Mouse (Mus musculus) intestine, embryonic 16.5 days (tissue): ENCODE data around the gene Ift122. TPM values are rescaled to one million over a fixed set of nuclear protein-coding genes. Genes with fewer than 3 reads are reported as not detected.

Experiments
- ATAC-seq: fragments of 200-750 bp; cut with Nextera tagmentation; 2 replicates; pipeline ENCODE4 v1.8.0; 2017; ENCODE audit warnings: moderate TSS enrichment, moderate library complexity
- H3K27ac ChIP-seq: fragments of 300-500 bp; sonication (generic); 2 replicates; pipeline ENCODE4 v1.5.1; 2014; ENCODE audit warnings: mild to moderate bottlenecking, low read length
- H3K27me3 ChIP-seq: fragments of 300-500 bp; sonication (generic); replicated peaks from 2 replicates; pipeline ENCODE4 v1.6.1; 2014; ENCODE audit warnings: low read length, control low read depth, mixed read lengths; ENCODE audit not compliant: control insufficient read depth, insufficient read depth
- H3K36me3 ChIP-seq: fragments of 300-500 bp; sonication (generic); 2 replicates; pipeline ENCODE4 v1.6.1; 2014; ENCODE audit warnings: low read length, control low read depth; ENCODE audit not compliant: control insufficient read depth, insufficient read depth
- H3K4me1 ChIP-seq: fragments of 300-500 bp; sonication (generic); 2 replicates; pipeline ENCODE4 v1.6.1; 2014; ENCODE audit warnings: low read length, control low read depth, mixed read lengths; ENCODE audit not compliant: control insufficient read depth, insufficient read depth
- H3K4me2 ChIP-seq: fragments of 300-500 bp; sonication (generic); 2 replicates; pipeline ENCODE4 v1.6.1; 2014; ENCODE audit warnings: low read depth, low read length, control low read depth
- H3K4me3 ChIP-seq: fragments of 300-500 bp; sonication (generic); 2 replicates; pipeline ENCODE4 v1.5.1; 2014; ENCODE audit warnings: mild to moderate bottlenecking, low read length
- H3K9ac ChIP-seq: fragments of 300-500 bp; sonication (generic); 2 replicates; pipeline ENCODE4 v1.6.1; 2014; ENCODE audit warnings: low read depth, low read length
- H3K9me3 ChIP-seq: fragments of 300-500 bp; sonication (generic); 2 replicates; pipeline ENCODE4 v1.6.1; 2016; ENCODE audit warnings: low read length, control low read depth; ENCODE audit not compliant: control insufficient read depth
- WGBS: fragments of 180-500 bp; shearing (Covaris S2); extraction: QIAGEN DNeasy Blood & Tissue Kit; methylation state at CpG from one replicate; pipeline ENCODE4 v1.1.7; 2014; 5-methylcytosine and 5-hydroxymethylcytosine counted together
- polyA plus RNA-seq: library from polyadenylated mRNA; unstranded; fragments of >200 nt; fragmentation: Nextera tagmentation; extraction: Ambion mirVana; gene quantifications from 2 replicates; pipeline ENCODE4 v1.2.1, GENCODE M21; 2015

Ift122 gene
- polyA plus RNA-seq, 1 experiment from 2014 or later, result 13.1 TPM

DNA sequence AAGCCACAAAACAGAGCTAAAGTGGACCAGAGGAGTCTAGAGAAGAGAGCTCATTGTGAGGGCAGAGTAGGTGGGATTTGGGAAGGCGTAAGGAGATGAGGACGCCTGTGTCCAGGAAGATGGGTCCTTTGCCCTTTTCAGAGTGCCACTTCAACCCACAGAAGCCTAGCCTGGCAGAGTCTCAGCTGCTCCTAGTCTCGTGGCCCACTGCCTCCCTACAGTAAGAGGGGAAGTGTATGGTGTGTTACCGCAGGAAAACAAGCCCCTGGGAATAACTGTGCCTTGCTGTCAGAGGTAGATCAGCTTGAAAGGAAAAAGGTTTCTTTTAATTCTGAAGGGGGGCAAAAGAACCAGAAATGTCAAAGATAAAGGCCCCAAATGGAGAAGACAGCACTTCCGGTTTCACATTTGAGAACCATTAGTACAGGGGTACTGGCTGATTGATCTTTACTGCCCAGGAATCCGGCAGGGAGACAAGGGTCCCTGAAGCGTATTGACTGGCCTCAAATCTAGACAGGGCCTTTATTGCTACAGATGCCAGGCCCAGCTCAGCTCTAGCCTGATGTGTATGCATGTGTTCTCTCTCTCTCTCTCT is 44.8 kb downstream of the Ift122 start:
- 81% methylated on average over 7 of the region's 7 CpGs for WGBS
- ATAC-seq, result no peak
- no peak overlapping the region for H3K27ac ChIP-seq

DNA sequence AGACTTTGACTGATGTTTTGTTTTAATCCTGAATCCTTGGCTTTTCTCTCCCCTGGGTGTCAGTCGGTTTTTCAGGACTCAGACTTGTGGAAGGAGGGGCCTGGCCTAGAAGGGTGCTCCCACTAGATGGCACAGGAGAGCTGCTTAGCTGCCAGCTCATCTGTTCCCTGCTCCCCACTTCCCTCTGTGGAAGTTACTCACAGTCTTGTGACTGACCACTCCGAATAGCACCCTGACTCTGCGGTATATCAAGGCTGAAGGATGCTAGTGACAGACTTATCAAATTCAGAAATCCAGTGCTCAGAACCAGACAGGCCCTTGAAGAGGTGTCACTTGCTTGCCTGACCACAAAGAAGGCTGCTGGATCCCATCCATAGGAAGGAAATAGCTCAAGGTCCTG is 47.8 kb downstream of the Ift122 start:
- no peak overlapping the region for H3K9ac ChIP-seq
- no peak overlapping the region for H3K4me3 ChIP-seq
- peak; percentile 83 for ATAC-seq
- no peaks in the 10 kb centered on the region for H3K36me3 ChIP-seq
- 0 out of 2 replicates have a peak, but pooled peaks cover 3% of the 10 kb centered on the region for H3K4me1 ChIP-seq
- no peak overlapping the region for H3K4me2 ChIP-seq
- 21% methylated on average over 3 of the region's 3 CpGs for WGBS
- H3K27me3 ChIP-seq, result no peaks in the 10 kb centered on the region
- no peak overlapping the region for H3K27ac ChIP-seq
- H3K9me3 ChIP-seq, result no peaks in the 10 kb centered on the region

More for the DNA sequence above, 44.8 kb downstream of the Ift122 start:
- Histone ChIP-seq H3K9me3 (no peaks in the 10 kb centered on the region), H3K36me3 (no peaks in the 10 kb centered on the region), H3K4me1 (0 out of 2 replicates have a peak, but pooled peaks cover 3% of the 10 kb centered on the region), H3K4me3 (no peak overlapping the region), H3K27me3 (no peaks in the 10 kb centered on the region), H3K9ac (no peak overlapping the region), H3K4me2 (no peak overlapping the region)

DNA sequence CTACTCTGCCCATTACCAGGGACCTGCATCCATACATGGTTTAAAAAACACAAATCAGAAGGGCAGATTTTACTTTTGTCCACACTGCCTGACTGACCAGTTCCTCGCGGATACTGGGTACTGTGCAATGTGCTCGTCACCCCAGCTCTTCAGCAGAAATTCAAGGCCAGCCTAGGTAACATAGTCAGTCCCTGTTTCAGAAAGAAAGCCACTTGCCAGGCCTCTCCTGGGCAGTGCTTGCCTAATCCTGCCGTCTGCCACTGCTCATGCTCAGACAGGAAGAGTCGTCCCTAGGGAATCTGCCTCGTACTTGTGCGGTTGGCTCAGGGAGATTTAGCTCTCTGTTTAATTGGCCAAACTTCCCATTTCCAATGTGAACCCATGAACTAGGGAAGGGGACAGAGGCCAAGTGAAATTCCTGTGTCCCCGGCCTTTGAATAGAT is 48.2 kb downstream of the Ift122 start:
- H3K4me1 ChIP-seq, result 0 out of 2 replicates have a peak, but pooled peaks cover 3% of the 10 kb centered on the region
- H3K4me3 ChIP-seq, result no peak overlapping the region
- H3K4me2 ChIP-seq, result no peak overlapping the region
- 77% methylated on average over 8 of the region's 8 CpGs for WGBS
- H3K9ac ChIP-seq, result no peak overlapping the region
- no peaks in the 10 kb centered on the region for H3K36me3 ChIP-seq
- 0 out of 2 replicates have a peak overlapping the region, but pooled peaks have one; percentile 33 for H3K27ac ChIP-seq
- H3K9me3 ChIP-seq, result no peaks in the 10 kb centered on the region
- 0 out of 2 replicates have a peak, but pooled peaks have one; percentile 38 for ATAC-seq
- H3K27me3 ChIP-seq, result no peaks in the 10 kb centered on the region

DNA sequence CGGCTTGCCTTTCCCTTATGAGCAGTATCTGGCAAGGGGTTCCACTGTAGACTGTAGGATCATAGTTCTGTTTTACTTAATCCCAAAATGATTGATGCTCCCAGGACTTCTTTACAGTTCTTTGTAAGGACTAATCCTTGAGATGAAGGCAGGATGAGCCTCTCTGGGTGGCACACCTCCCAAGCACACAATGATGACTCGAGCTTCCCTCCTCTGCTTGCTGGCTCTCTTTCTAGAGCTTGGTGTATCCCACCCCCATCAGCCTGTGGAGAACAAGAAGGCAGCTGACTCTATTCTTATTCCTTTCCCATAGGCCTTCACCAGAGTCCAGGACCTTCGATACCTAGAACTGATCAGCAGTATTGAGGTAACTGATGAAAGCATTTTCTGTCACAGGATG is 49.3 kb downstream of the Ift122 start:
- ATAC-seq, result no peak
- Histone ChIP-seq H3K4me2 (no peak overlapping the region), H3K36me3 (no peaks in the 10 kb centered on the region), H3K4me1 (0 out of 2 replicates have a peak, but pooled peaks cover 3% of the 10 kb centered on the region), H3K27me3 (no peaks in the 10 kb centered on the region), H3K9me3 (no peaks in the 10 kb centered on the region), H3K27ac (no peak overlapping the region), H3K9ac (no peak overlapping the region), H3K4me3 (no peak overlapping the region)
- 79% methylated on average over 3 of the region's 3 CpGs for WGBS

DNA sequence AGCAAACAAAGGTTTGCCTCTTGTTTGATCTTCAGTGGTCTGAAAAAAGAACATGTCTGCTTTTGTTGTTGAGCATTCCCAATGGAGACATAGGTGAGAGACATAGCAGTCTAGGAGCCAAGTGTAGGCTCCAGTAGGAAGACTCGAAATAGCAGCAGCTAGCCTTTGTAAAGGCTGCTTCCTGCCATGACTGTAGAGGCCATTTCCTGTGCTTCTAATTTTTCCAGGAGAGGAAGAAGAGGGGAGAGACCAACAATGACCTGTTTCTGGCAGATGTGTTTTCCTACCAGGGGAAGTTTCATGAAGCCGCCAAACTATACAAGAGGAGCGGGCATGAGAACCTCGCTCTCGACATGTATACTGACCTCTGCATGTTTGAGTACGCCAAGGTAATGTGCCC is 52.3 kb downstream of the Ift122 start:
- Histone ChIP-seq H3K27me3 (no peaks in the 10 kb centered on the region), H3K4me1 (peaks cover 3% of the 10 kb centered on the region; the same call in 1 of the 2 replicates), H3K9me3 (no peaks in the 10 kb centered on the region), H3K27ac (no peak overlapping the region), H3K36me3 (no peaks in the 10 kb centered on the region), H3K9ac (no peak overlapping the region), H3K4me2 (no peak overlapping the region), H3K4me3 (no peak overlapping the region)
- 89% methylated on average over 6 of the region's 6 CpGs for WGBS
- no peak for ATAC-seq

DNA sequence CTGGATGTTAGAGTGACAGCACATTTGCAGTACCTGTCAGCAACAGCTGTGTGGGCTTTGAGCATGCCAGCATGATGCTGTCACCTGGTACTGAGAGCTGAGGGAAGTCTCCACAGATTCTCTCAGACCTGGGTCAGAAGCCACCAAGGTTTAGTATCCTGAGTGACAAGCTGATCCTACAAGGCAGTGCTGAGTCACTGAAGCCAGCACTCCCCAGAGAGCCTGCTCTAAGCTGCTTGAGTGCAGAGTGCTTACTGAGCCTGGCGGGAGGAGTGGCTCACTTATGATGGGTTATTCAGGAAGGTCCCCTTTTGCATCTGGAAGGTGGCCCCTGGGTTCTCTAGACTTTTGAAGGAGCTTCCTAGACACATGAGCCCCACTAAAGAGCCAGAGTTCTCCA is 53.2 kb downstream of the Ift122 start:
- H3K4me1 ChIP-seq, result peaks cover 3% of the 10 kb centered on the region; the same call in 1 of the 2 replicates
- no peaks in the 10 kb centered on the region for H3K9me3 ChIP-seq
- no peak overlapping the region for H3K27ac ChIP-seq
- no peak for ATAC-seq
- no peak overlapping the region for H3K4me3 ChIP-seq
- 71% methylated on average over 1 of the region's 1 CpGs for WGBS
- no peak overlapping the region for H3K9ac ChIP-seq
- H3K36me3 ChIP-seq, result no peaks in the 10 kb centered on the region
- no peak overlapping the region for H3K4me2 ChIP-seq
- H3K27me3 ChIP-seq, result no peaks in the 10 kb centered on the region

DNA sequence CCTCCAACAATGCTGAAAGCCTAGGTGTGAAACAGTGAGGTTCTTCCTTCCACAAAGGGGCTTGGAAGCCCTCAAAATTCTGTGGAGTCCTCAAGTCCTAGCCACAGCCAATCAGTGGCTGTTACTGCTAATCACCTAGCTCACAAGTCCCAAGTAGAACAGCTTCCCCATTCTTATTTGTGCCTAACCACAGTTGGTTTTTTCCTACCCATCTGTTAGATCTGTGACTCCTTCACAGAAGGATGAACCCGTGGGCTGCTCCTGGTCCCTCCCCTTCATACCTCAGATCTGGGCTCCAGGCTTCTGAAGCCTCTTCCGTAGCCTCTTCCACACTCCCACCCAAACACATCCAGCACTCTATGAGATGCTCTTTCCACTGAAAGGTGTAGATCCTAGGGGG is 53.6 kb downstream of the Ift122 start:
- Histone ChIP-seq H3K36me3 (no peaks in the 10 kb centered on the region), H3K4me1 (peaks cover 2% of the 10 kb centered on the region; the same call in 1 of the 2 replicates), H3K9ac (no peak overlapping the region), H3K27me3 (no peaks in the 10 kb centered on the region), H3K4me2 (no peak overlapping the region), H3K9me3 (no peaks in the 10 kb centered on the region), H3K4me3 (no peak overlapping the region), H3K27ac (no peak overlapping the region)
- WGBS, result 77% methylated on average over 2 of the region's 2 CpGs
- ATAC-seq, result no peak

DNA sequence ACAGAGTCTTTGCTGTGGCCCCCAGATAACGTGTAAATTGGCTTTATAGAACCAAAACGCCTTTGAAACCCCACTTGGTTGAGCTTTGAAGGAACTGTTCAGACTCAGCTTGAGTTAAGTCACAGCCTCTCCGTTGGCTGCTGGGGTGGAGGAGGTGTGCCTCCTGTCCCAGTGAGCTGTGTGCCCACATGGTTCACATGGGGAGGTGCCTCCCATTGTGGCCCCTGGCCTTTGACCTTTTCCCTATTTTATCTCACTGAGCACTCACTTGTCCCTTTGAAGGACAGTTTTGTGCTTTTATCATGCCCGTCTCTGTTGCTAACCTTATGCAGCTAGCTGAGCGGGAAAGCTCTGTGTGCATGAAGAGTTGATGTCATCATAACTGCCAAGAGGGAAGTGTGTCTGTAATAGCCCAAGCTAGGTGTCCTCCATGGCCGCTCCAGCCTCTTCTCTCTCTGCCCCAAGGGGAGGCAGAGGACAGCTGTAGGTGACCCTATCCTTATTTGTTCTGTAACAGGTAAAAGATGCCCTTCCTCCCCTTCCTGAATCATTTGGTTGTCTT is 55.2 kb downstream of the Ift122 start:
- no peaks in the 10 kb centered on the region; the same call in 1 of the 2 replicates for H3K4me1 ChIP-seq
- H3K9me3 ChIP-seq, result no peaks in the 10 kb centered on the region
- ATAC-seq, result no peak
- H3K27me3 ChIP-seq, result no peaks in the 10 kb centered on the region
- no peak overlapping the region for H3K4me2 ChIP-seq
- no peak overlapping the region; the same call in 1 of the 2 replicates for H3K27ac ChIP-seq
- WGBS, result 40% methylated on average over 6 of the region's 6 CpGs
- H3K9ac ChIP-seq, result no peak overlapping the region
- no peak overlapping the region for H3K4me3 ChIP-seq
- H3K36me3 ChIP-seq, result no peaks in the 10 kb centered on the region

DNA sequence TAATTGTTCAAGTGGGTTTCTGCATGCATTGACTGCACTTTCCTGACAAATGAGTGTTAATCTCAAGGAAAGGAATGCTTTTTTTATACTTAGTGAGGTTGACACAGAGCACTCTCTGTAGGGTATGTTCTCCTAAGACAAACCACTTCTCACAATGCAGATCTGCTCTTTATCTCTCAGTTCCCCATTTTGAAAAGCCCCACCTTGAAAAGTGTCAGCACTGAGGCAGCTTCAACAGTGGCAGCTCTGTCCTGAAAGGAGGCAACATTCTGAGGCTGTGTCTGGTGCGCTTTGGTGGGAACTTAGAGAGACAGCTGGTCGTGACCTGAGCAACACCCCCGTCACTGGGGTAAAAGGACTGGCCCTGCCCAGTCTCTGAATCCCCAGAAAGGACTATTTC is 55.8 kb downstream of the Ift122 start:
- WGBS, result 76% methylated on average over 3 of the region's 3 CpGs
- no peak overlapping the region for H3K4me2 ChIP-seq
- no peaks in the 10 kb centered on the region for H3K36me3 ChIP-seq
- no peaks in the 10 kb centered on the region; the same call in 1 of the 2 replicates for H3K4me1 ChIP-seq
- no peak overlapping the region; the same call in 1 of the 2 replicates for H3K27ac ChIP-seq
- no peaks in the 10 kb centered on the region for H3K9me3 ChIP-seq
- H3K4me3 ChIP-seq, result no peak overlapping the region
- no peak overlapping the region for H3K9ac ChIP-seq
- H3K27me3 ChIP-seq, result no peaks in the 10 kb centered on the region
- no peak for ATAC-seq
